Mouse (Mus musculus) heart, postnatal 4 days (tissue): ENCODE measurements around the gene Rpl34. TPM values are rescaled to one million over a fixed set of nuclear protein-coding genes. Genes with fewer than 3 reads are reported as not detected.

Source experiments
- total RNA-seq, 2 experiments: library from RNA; stranded (reverse); gene quantifications; 2 replicates each; pipeline ENCODE4 v1.2.3; 2021

Rpl34 gene
- total RNA-seq, 2 experiments from 2014 or later = 578 to 602 TPM

Other genes starting within 250 kb of the Rpl34 start
- under 1 TPM in 1 of 2 experiments, not detected in 1; 0.29 TPM for gene Etnppl, start 113.0 kb downstream of the Rpl34 start, total RNA-seq
- gene Ostc, start 21.0 kb downstream of the Rpl34 start, total RNA-seq = 10 to 100 TPM; 83.3 to 95.7 TPM